Mouse (Mus musculus): ENCODE data around the gene Plcd1.

- TF ChIP-seq CTCF (IDR thresholded peaks at IDR 0.05; ENCODE audit: low read depth) (peak; percentile 67), EP300 (optimal IDR thresholded peaks at IDR 0.05) (no peak)
Observed at GRCm38 (mm10) chr9:119051158-119051557, 42.1 kb downstream of the Plcd1 start.

Data from stomach, postnatal 0 days (tissue).